Mouse (Mus musculus) midbrain, embryonic 16.5 days (tissue): ENCODE measurements around the gene Tas2r123. TPM values are rescaled to one million over a fixed set of nuclear protein-coding genes. Genes with fewer than 3 reads are reported as not detected.

Source experiments
- ATAC-seq: fragments of 200-750 bp; cut with Nextera tagmentation; 2 replicates; pipeline ENCODE4 v1.8.0; 2017; ENCODE audit warnings: moderate TSS enrichment
- H3K27ac ChIP-seq: fragments of 300-500 bp; sonication (generic); 2 replicates; pipeline ENCODE4 v1.5.1; 2014; ENCODE audit warnings: mild to moderate bottlenecking, low read length, mixed read lengths
- H3K27me3 ChIP-seq: fragments of 300-500 bp; sonication (generic); 2 replicates; pipeline ENCODE4 v1.6.1; 2014; ENCODE audit warnings: low read depth, low read length, mixed read lengths; ENCODE audit not compliant: control insufficient read depth, insufficient read depth
- H3K36me3 ChIP-seq: fragments of 300-500 bp; sonication (generic); 2 replicates; pipeline ENCODE4 v1.6.1; 2014; ENCODE audit warnings: mild to moderate bottlenecking, low read length, moderate library complexity, mixed read lengths; ENCODE audit not compliant: control insufficient read depth, insufficient read depth
- H3K4me1 ChIP-seq: fragments of 300-500 bp; sonication (generic); 2 replicates; pipeline ENCODE4 v1.6.1; 2014; ENCODE audit warnings: mild to moderate bottlenecking, low read length, mixed read lengths; ENCODE audit not compliant: control insufficient read depth, insufficient read depth
- H3K4me2 ChIP-seq: fragments of 300-500 bp; sonication (generic); 2 replicates; pipeline ENCODE4 v1.6.1; 2014; ENCODE audit warnings: mild to moderate bottlenecking, low read length, mixed read lengths
- H3K4me3 ChIP-seq: fragments of 300-500 bp; sonication (generic); 2 replicates; pipeline ENCODE4 v1.5.1; 2014; ENCODE audit warnings: low read depth, mild to moderate bottlenecking, low read length, moderate library complexity, mixed read lengths
- H3K9ac ChIP-seq: fragments of 300-500 bp; sonication (generic); 2 replicates; pipeline ENCODE4 v1.6.1; 2014; ENCODE audit warnings: low read depth, low read length, mixed read lengths
- H3K9me3 ChIP-seq: fragments of 300-500 bp; sonication (generic); replicated peaks from 2 replicates; pipeline ENCODE4 v1.6.1; 2014; ENCODE audit warnings: mild to moderate bottlenecking, low read length, mixed read lengths; ENCODE audit not compliant: control insufficient read depth, poor library complexity, severe bottlenecking
- WGBS: fragments of 180-500 bp; shearing (Covaris S2); extraction: QIAGEN DNeasy Blood & Tissue Kit; methylation state at CpG from one replicate; pipeline ENCODE4 v1.1.7; 2014; 5-methylcytosine and 5-hydroxymethylcytosine counted together
- polyA plus RNA-seq: library from polyadenylated mRNA; unstranded; fragments of >200 nt; fragmentation: Nextera tagmentation; extraction: Ambion mirVana; gene quantifications from 2 replicates; pipeline ENCODE4 v1.2.1, GENCODE M21; 2015

Gene Tas2r123
- not detected in 2 replicates for polyA plus RNA-seq

- Histone ChIP-seq H3K27ac (no peak within 1 kb of the TSS), H3K9ac (no peak within 1 kb of the TSS), H3K9me3 (no peaks in the 10 kb centered on the region), H3K27me3 (no peaks in the 10 kb centered on the region), H3K36me3 (no peaks in the 10 kb centered on the region), H3K4me3 (no peak within 1 kb of the TSS), H3K4me1 (no peaks in the 10 kb centered on the region), H3K4me2 (no peak within 1 kb of the TSS)
- WGBS, result 97% methylated on average over 1 of the region's 1 CpGs
- no peak for ATAC-seq
These were observed at the start of gene Tas2r123 for GRCm38 (mm10) chr6:132846842-132847241. Tas2r123 (plus strand) TSS chr6:132847142.

DNA sequence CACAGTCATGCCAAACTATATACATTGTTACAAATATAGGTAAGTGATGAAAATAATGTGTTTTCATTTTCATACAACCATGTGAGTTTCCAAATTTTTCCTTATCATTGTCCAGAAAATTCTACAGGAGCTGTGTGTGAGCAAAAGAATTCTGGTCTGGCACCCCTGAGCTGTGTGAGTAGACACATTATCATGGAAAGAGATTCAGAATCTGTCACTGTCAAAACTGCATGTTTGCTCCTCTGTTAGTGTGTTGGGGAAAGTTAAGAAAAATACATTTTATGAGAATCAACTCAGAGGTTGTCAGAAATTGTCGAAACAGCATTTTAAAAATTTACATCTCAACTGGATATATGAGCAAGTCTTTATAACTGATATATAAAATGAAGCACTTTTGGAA is 44.4 kb upstream of the Tas2r123 start, which contains the start of gene Tas2r117:
TSS of gene Tas2r117 (plus strand) at position 301 of the 400 bp plus-strand sequence.
- 83% methylated on average over 1 of the region's 1 CpGs for WGBS
- Histone ChIP-seq H3K27me3 (no peaks in the 10 kb centered on the region), H3K9me3 (no peaks in the 10 kb centered on the region), H3K36me3 (no peaks in the 10 kb centered on the region), H3K4me3 (no peak within 1 kb of the TSS), H3K9ac (no peak within 1 kb of the TSS), H3K27ac (no peak within 1 kb of the TSS), H3K4me2 (no peak within 1 kb of the TSS), H3K4me1 (no peaks in the 10 kb centered on the region)
- no peak for ATAC-seq

GRCm38 (mm10) chr6:132855138-132855537 is 8.2 kb downstream of the Tas2r123 start, which contains the start of gene Tas2r116:
Tas2r116 (plus strand) TSS chr6:132855438.
- no peak for ATAC-seq
- H3K9me3 ChIP-seq, result no peaks in the 10 kb centered on the region
- H3K27ac ChIP-seq, result no peak within 1 kb of the TSS
- H3K4me2 ChIP-seq, result no peak within 1 kb of the TSS
- H3K9ac ChIP-seq, result no peak within 1 kb of the TSS
- 81% methylated on average over 1 of the region's 1 CpGs for whole genome bisulfite sequencing
- no peak within 1 kb of the TSS for H3K4me3 ChIP-seq
- H3K4me1 ChIP-seq, result no peaks in the 10 kb centered on the region
- no peaks in the 10 kb centered on the region for H3K27me3 ChIP-seq
- H3K36me3 ChIP-seq, result no peaks in the 10 kb centered on the region

- ATAC-seq, result no peak
- Histone ChIP-seq H3K9me3 (no peaks in the 10 kb centered on the region), H3K9ac (no peak within 1 kb of the TSS), H3K36me3 (no peaks in the 10 kb centered on the region), H3K27me3 (no peaks in the 10 kb centered on the region), H3K4me2 (no peak within 1 kb of the TSS), H3K4me1 (no peaks in the 10 kb centered on the region), H3K27ac (no peak within 1 kb of the TSS), H3K4me3 (no peak within 1 kb of the TSS)
These were observed 20.8 kb downstream of the Tas2r123 start, which contains the start of gene Tas2r110 for GRCm38 (mm10) chr6:132867708-132868107. Tas2r110 (plus strand) TSS chr6:132868008.

DNA sequence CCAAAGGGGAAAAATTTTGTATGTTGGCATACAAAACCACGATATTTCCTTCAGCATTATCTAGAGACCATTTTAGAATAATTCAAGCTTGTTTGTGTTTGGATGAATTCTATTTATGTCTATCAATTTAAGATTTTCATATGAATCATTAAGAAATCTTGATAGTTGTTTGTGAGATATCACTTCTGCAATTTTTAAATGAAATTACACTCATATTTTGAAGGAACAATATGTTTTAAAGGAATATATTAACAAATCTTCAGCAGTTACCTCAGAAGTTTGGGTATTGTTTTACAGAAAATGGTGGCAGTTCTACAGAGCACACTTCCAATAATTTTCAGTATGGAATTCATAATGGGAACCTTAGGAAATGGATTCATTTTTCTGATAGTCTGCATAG is 45.8 kb downstream of the Tas2r123 start, which contains the start of gene Tas2r113:
TSS of gene Tas2r113 (plus strand) at position 301 of the 400 bp plus-strand sequence.
- no peak for ATAC-seq
- Histone ChIP-seq H3K4me1 (no peaks in the 10 kb centered on the region), H3K36me3 (no peaks in the 10 kb centered on the region), H3K9me3 (0 out of 2 replicates have a peak, but pooled peaks cover 2% of the 10 kb centered on the region), H3K4me2 (no peak within 1 kb of the TSS), H3K9ac (no peak within 1 kb of the TSS), H3K4me3 (no peak within 1 kb of the TSS), H3K27me3 (no peaks in the 10 kb centered on the region), H3K27ac (no peak within 1 kb of the TSS)
- WGBS, result 64% methylated on average over 1 of the region's 1 CpGs

Other genes starting within 250 kb of the Tas2r123 start
- gene A630073D07Rik, start 195.6 kb upstream of the Tas2r123 start, polyA plus RNA-seq, result not detected in 2 replicates
- not detected in 2 replicates for gene Tas2r120, start 190.2 kb upstream of the Tas2r123 start, polyA plus RNA-seq
- gene Tas2r121, start 146.1 kb upstream of the Tas2r123 start, polyA plus RNA-seq, result not detected in 2 replicates
- not detected in 2 replicates for gene Tas2r122, start 135.2 kb upstream of the Tas2r123 start, polyA plus RNA-seq
- gene Tas2r115, start 109.1 kb upstream of the Tas2r123 start, polyA plus RNA-seq, result not detected in 2 replicates
- not detected in 2 replicates for gene Tas2r124, start 92.4 kb upstream of the Tas2r123 start, polyA plus RNA-seq
- gene Tas2r102, start 85.0 kb upstream of the Tas2r123 start, polyA plus RNA-seq, result not detected in 2 replicates
- gene Tas2r136, start 69.0 kb upstream of the Tas2r123 start, polyA plus RNA-seq, result not detected in 2 replicates
- gene Tas2r117, start 44.3 kb upstream of the Tas2r123 start, polyA plus RNA-seq, result not detected in 2 replicates
- not detected in 2 replicates for gene Tas2r116, start 8.3 kb downstream of the Tas2r123 start, polyA plus RNA-seq
- gene Tas2r110, start 20.9 kb downstream of the Tas2r123 start, polyA plus RNA-seq, result not detected in 2 replicates
- gene Tas2r113, start 45.9 kb downstream of the Tas2r123 start, polyA plus RNA-seq, result not detected in 2 replicates
- gene Tas2r125, start 62.5 kb downstream of the Tas2r123 start, polyA plus RNA-seq, result not detected in 2 replicates
- not detected in 2 replicates for gene Tas2r129, start 104.0 kb downstream of the Tas2r123 start, polyA plus RNA-seq
- not detected in 2 replicates for gene Tas2r131, start 110.8 kb downstream of the Tas2r123 start, polyA plus RNA-seq
- not detected in 2 replicates for gene Tas2r109, start 133.8 kb downstream of the Tas2r123 start, polyA plus RNA-seq
- not detected in 2 replicates for gene Tas2r103, start 190.0 kb downstream of the Tas2r123 start, polyA plus RNA-seq
- not detected in 2 replicates for gene Tas2r140, start 208.7 kb downstream of the Tas2r123 start, polyA plus RNA-seq